Mouse (Mus musculus) stomach, embryonic 16.5 days (tissue): ENCODE measurements at regions not wholly inside any gene's neighbourhood (a gene's known extent, or its start where the extent isn't known, plus 50 kb on each side); places are given as distances from the start of the nearest gene placed in this dataset.
A peak's percentile ranks its signal among the peaks of the same experiment; 100 is the strongest.

Experiments
- ATAC-seq: fragments of 200-750 bp; cut with Nextera tagmentation; 2 replicates; pipeline ENCODE4 v1.8.0; 2017; ENCODE audit warnings: moderate number of reproducible peaks, moderate TSS enrichment; ENCODE audit not compliant: insufficient read depth, low FRiP score
- H3K27ac ChIP-seq: fragments of 300-500 bp; sonication (generic); 2 replicates; pipeline ENCODE4 v1.5.1; 2014; ENCODE audit warnings: low read length
- H3K27me3 ChIP-seq: fragments of 300-500 bp; sonication (generic); 2 replicates; pipeline ENCODE4 v1.6.1; 2014; ENCODE audit warnings: low read length, control low read depth, mixed read lengths; ENCODE audit not compliant: control insufficient read depth, insufficient read depth
- H3K36me3 ChIP-seq: fragments of 300-500 bp; sonication (generic); 2 replicates; pipeline ENCODE4 v1.6.1; 2014; ENCODE audit warnings: low read length; ENCODE audit not compliant: control insufficient read depth, insufficient read depth
- H3K4me1 ChIP-seq: fragments of 300-500 bp; sonication (generic); 2 replicates; pipeline ENCODE4 v1.6.1; 2014; ENCODE audit warnings: low read length, control low read depth, mixed read lengths; ENCODE audit not compliant: control insufficient read depth, insufficient read depth
- H3K4me2 ChIP-seq: fragments of 300-500 bp; sonication (generic); 2 replicates; pipeline ENCODE4 v1.6.1; 2014; ENCODE audit warnings: low read depth, low read length, mixed read lengths
- H3K4me3 ChIP-seq: fragments of 300-500 bp; sonication (generic); replicated peaks from 2 replicates; pipeline ENCODE4 v1.5.1; 2014; ENCODE audit warnings: mild to moderate bottlenecking, low read length
- H3K9ac ChIP-seq: fragments of 300-500 bp; sonication (generic); 2 replicates; pipeline ENCODE4 v1.6.1; 2014; ENCODE audit warnings: low read length
- H3K9me3 ChIP-seq: fragments of 300-500 bp; sonication (generic); replicated peaks from 2 replicates; pipeline ENCODE4 v1.6.1; 2016; ENCODE audit warnings: low read length, control low read depth; ENCODE audit not compliant: control insufficient read depth
- WGBS: fragments of 180-500 bp; shearing (Covaris S2); extraction: QIAGEN DNeasy Blood & Tissue Kit; methylation state at CpG from one replicate; pipeline ENCODE4 v1.1.7; 2014; 5-methylcytosine and 5-hydroxymethylcytosine counted together

GRCm38 (mm10) chr16:39229501-39229900 lies 337.0 kb downstream of the Igsf11 start:
- Histone ChIP-seq H3K4me2 (no peak overlapping the region), H3K9ac (no peak overlapping the region), H3K27ac (no peak overlapping the region), H3K36me3 (no peaks in the 10 kb centered on the region), H3K9me3 (no peaks in the 10 kb centered on the region), H3K4me1 (no peaks in the 10 kb centered on the region), H3K4me3 (no peak overlapping the region), H3K27me3 (no peaks in the 10 kb centered on the region)
- no peak for ATAC-seq
- 60% methylated on average over 7 of the region's 7 CpGs for WGBS

- H3K9ac ChIP-seq = no peak overlapping the region
- no peaks in the 10 kb centered on the region for H3K9me3 ChIP-seq
- WGBS = 25% methylated on average over 3 of the region's 3 CpGs
- no peak for ATAC-seq
- no peak overlapping the region for H3K4me3 ChIP-seq
- no peaks in the 10 kb centered on the region for H3K36me3 ChIP-seq
- H3K4me1 ChIP-seq = no peaks in the 10 kb centered on the region
- H3K4me2 ChIP-seq = no peak overlapping the region
- H3K27me3 ChIP-seq = no peaks in the 10 kb centered on the region
- no peak overlapping the region for H3K27ac ChIP-seq
Measured at GRCm38 (mm10) chr16:39230439-39230838, 338.0 kb downstream of the Igsf11 start.

DNA sequence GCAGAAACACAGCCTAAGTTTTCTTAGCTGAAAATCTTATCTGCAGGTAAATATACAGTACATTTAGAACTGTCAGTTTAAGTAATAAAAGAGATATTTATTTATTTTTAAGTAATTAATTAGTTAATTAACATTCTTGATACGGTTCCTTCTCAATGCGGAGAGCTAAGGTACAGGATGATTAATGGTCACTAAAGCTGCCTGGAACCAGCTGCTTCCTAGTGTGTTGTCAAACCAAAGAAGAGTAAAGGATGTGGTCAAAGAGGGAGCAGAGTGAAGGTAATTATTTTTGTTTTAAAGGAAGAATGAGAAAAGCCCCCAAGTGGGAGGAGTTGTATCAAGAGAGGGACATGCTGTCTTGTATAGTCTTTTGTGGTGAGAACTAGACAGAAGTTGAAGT lies 341.8 kb downstream of the Igsf11 start:
- WGBS = 32% methylated on average over 2 of the region's 2 CpGs
- no peak overlapping the region for H3K4me2 ChIP-seq
- H3K27ac ChIP-seq = no peak overlapping the region
- no peaks in the 10 kb centered on the region for H3K27me3 ChIP-seq
- no peak for ATAC-seq
- no peak overlapping the region for H3K9ac ChIP-seq
- no peaks in the 10 kb centered on the region for H3K36me3 ChIP-seq
- H3K9me3 ChIP-seq = no peaks in the 10 kb centered on the region
- H3K4me1 ChIP-seq = no peaks in the 10 kb centered on the region
- no peak overlapping the region for H3K4me3 ChIP-seq

- H3K4me1 ChIP-seq = no peaks in the 10 kb centered on the region
- H3K4me3 ChIP-seq = no peak overlapping the region
- no peak overlapping the region for H3K9ac ChIP-seq
- no peaks in the 10 kb centered on the region for H3K36me3 ChIP-seq
- no peaks in the 10 kb centered on the region for H3K27me3 ChIP-seq
- H3K4me2 ChIP-seq = no peak overlapping the region
- ATAC-seq = no peak
- H3K9me3 ChIP-seq = no peaks in the 10 kb centered on the region
- no peak overlapping the region for H3K27ac ChIP-seq
- WGBS = 92% methylated on average over 2 of the region's 2 CpGs
Measured at GRCm38 (mm10) chr16:39273490-39273889, 381.0 kb downstream of the Igsf11 start.

- 41% methylated on average over 2 of the region's 2 CpGs for WGBS
- H3K27me3 ChIP-seq = no peaks in the 10 kb centered on the region
- no peaks in the 10 kb centered on the region for H3K9me3 ChIP-seq
- no peaks in the 10 kb centered on the region for H3K36me3 ChIP-seq
- no peak overlapping the region for H3K4me3 ChIP-seq
- no peak overlapping the region for H3K9ac ChIP-seq
- ATAC-seq = no peak
- H3K27ac ChIP-seq = no peak overlapping the region
- no peaks in the 10 kb centered on the region for H3K4me1 ChIP-seq
- no peak overlapping the region for H3K4me2 ChIP-seq
Measured at GRCm38 (mm10) chr16:39284484-39284883, 392.0 kb downstream of the Igsf11 start.

- H3K4me2 ChIP-seq = no peak overlapping the region
- no peaks in the 10 kb centered on the region for H3K36me3 ChIP-seq
- WGBS = 89% methylated on average over 3 of the region's 3 CpGs
- peak; percentile 37; the same call in 1 of the 2 replicates for ATAC-seq
- H3K4me3 ChIP-seq = no peak overlapping the region
- no peak overlapping the region for H3K27ac ChIP-seq
- H3K9ac ChIP-seq = no peak overlapping the region
- H3K4me1 ChIP-seq = no peaks in the 10 kb centered on the region
- H3K27me3 ChIP-seq = no peaks in the 10 kb centered on the region
- H3K9me3 ChIP-seq = no peaks in the 10 kb centered on the region
Measured at GRCm38 (mm10) chr16:39285028-39285744, 392.7 kb downstream of the Igsf11 start.

DNA sequence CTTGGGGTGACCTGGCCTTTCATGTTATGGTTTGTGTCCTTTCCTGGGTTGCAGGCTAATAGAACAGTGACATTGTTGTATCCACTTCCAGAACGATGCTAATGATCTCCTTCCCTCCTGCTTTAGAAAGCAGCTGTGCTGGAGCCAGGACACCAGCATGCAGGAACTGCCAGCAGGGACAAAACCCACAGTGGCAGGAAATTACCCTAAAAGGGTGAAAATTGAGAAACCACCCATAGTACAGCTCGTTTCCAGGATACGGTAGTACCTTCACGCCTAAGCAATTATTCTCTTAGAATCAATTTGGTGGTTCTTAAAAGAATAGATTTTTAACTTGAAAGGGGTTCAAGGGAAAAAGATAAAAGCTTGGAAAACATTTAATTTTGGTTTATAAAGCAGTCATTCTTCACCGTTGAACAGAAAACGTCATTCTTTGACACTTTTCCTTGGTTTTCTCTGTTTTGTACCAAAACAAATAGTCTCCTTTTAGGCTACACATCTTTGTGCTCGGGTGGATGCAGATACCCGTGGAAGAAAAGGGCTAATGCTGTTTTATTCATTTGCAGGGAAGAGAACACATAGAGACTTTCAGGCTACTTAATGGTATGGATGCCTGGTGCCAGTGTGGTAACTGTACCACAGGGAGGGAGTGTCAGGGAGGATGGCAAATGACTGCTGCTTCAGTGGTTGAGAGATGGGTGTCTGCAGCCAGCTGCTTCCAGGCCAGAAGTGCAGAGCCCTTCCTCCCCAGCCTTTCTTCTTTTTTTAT lies 394.5 kb downstream of the Igsf11 start:
- Histone ChIP-seq H3K9me3 (no peaks in the 10 kb centered on the region), H3K36me3 (no peaks in the 10 kb centered on the region), H3K4me2 (no peak overlapping the region), H3K4me3 (no peak overlapping the region), H3K27ac (no peak overlapping the region), H3K27me3 (no peaks in the 10 kb centered on the region), H3K9ac (no peak overlapping the region), H3K4me1 (no peaks in the 10 kb centered on the region)
- WGBS = 68% methylated on average over 8 of the region's 8 CpGs
- no peak for ATAC-seq

DNA sequence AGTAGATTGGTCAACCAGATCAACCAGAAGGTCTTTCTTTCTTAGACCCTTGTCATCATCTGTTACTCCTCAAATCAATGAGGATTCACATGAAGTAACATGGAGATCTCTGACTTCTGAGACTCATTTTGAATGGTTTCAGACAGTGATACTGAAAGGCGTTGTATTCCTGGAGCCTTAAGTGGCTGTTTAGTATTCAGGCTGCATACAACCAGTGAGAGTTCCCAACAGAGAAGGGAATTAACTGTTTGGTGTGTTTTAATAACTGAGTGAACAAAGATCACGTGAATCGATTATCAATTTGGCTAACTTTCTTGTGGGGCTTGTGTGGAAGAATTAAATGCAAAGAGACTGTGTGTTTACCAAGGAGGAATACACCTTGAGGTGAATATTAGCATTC lies 406.4 kb downstream of the Igsf11 start:
- no peak overlapping the region for H3K9ac ChIP-seq
- H3K4me1 ChIP-seq = no peaks in the 10 kb centered on the region
- no peaks in the 10 kb centered on the region for H3K27me3 ChIP-seq
- H3K9me3 ChIP-seq = no peaks in the 10 kb centered on the region
- H3K4me3 ChIP-seq = no peak overlapping the region
- no peaks in the 10 kb centered on the region for H3K36me3 ChIP-seq
- H3K27ac ChIP-seq = no peak overlapping the region
- 88% methylated on average over 3 of the region's 3 CpGs for WGBS
- ATAC-seq = no peak
- H3K4me2 ChIP-seq = no peak overlapping the region

GRCm38 (mm10) chr16:39302902-39303361 lies 410.5 kb downstream of the Igsf11 start:
- Histone ChIP-seq H3K9me3 (no peaks in the 10 kb centered on the region), H3K9ac (no peak overlapping the region), H3K27me3 (no peaks in the 10 kb centered on the region), H3K4me2 (no peak overlapping the region), H3K27ac (no peak overlapping the region), H3K4me3 (no peak overlapping the region), H3K4me1 (no peaks in the 10 kb centered on the region), H3K36me3 (no peaks in the 10 kb centered on the region)
- ATAC-seq = 0 out of 2 replicates have a peak, but pooled peaks have one; percentile 25
- 38% methylated on average over 1 of the region's 1 CpGs for WGBS
